Mouse (Mus musculus) liver, embryonic 11.5 days (tissue): ENCODE results near the gene Cd63. TPM values are rescaled to one million over a fixed set of nuclear protein-coding genes. Genes with fewer than 3 reads are reported as not detected.

Experiments used
- ATAC-seq: fragments of 200-750 bp; cut with Nextera tagmentation; replicated peaks from 2 replicates; pipeline ENCODE4 v1.8.0; 2017; ENCODE audit warnings: moderate number of reproducible peaks, mild to moderate bottlenecking, moderate TSS enrichment, moderate library complexity; ENCODE audit not compliant: low FRiP score
- DNase-seq: peaks from one replicate; pipeline ENCODE4 v3.0.0-alpha.2; 2017; ENCODE audit warnings: low spot score
- H3K27ac ChIP-seq: fragments of 300-500 bp; sonication (generic); 2 replicates; pipeline ENCODE4 v1.5.1; 2014; ENCODE audit warnings: mild to moderate bottlenecking, low read depth, low read length, control low read depth
- H3K27me3 ChIP-seq: fragments of 300-500 bp; sonication (generic); replicated peaks from 2 replicates; pipeline ENCODE4 v1.6.1; 2014; ENCODE audit warnings: low read length, mixed read lengths; ENCODE audit not compliant: control insufficient read depth, insufficient read depth
- H3K36me3 ChIP-seq: fragments of 300-500 bp; sonication (generic); 2 replicates; pipeline ENCODE4 v1.6.1; 2014; ENCODE audit warnings: mild to moderate bottlenecking, low read length, moderate library complexity, mixed read lengths; ENCODE audit not compliant: control insufficient read depth, insufficient read depth
- H3K4me1 ChIP-seq: fragments of 300-500 bp; sonication (generic); replicated peaks from 2 replicates; pipeline ENCODE4 v1.6.1; 2014; ENCODE audit warnings: low read length, mixed read lengths; ENCODE audit not compliant: control insufficient read depth, insufficient read depth
- H3K4me2 ChIP-seq: fragments of 300-500 bp; sonication (generic); 2 replicates; pipeline ENCODE4 v1.6.1; 2014; ENCODE audit warnings: mild to moderate bottlenecking, control low read depth, moderate library complexity
- H3K4me3 ChIP-seq: fragments of 300-500 bp; sonication (generic); 2 replicates; pipeline ENCODE4 v1.5.1; 2014; ENCODE audit warnings: low read depth, low read length, control low read depth
- H3K9ac ChIP-seq: fragments of 300-500 bp; sonication (generic); 2 replicates; pipeline ENCODE4 v1.6.1; 2014; ENCODE audit warnings: low read depth, low read length, control low read depth
- H3K9me3 ChIP-seq: fragments of 300-500 bp; sonication (generic); 2 replicates; pipeline ENCODE4 v1.6.1; 2016; ENCODE audit warnings: low read length, inconsistent platforms, mixed read lengths; ENCODE audit not compliant: control insufficient read depth
- WGBS: fragments of 180-500 bp; shearing (Covaris S2); extraction: QIAGEN DNeasy Blood & Tissue Kit; methylation state at CpG from one replicate; pipeline ENCODE4 v1.1.7; 2014; 5-methylcytosine and 5-hydroxymethylcytosine counted together
- polyA plus RNA-seq: library from polyadenylated mRNA; unstranded; fragments of >200 nt; fragmentation: Nextera tagmentation; extraction: Ambion mirVana; gene quantifications from 2 replicates; pipeline ENCODE4 v1.2.1, GENCODE M21; 2014

Cd63 gene
- polyA plus RNA-seq, 1 experiment from 2014 or later: 198 TPM

DNA sequence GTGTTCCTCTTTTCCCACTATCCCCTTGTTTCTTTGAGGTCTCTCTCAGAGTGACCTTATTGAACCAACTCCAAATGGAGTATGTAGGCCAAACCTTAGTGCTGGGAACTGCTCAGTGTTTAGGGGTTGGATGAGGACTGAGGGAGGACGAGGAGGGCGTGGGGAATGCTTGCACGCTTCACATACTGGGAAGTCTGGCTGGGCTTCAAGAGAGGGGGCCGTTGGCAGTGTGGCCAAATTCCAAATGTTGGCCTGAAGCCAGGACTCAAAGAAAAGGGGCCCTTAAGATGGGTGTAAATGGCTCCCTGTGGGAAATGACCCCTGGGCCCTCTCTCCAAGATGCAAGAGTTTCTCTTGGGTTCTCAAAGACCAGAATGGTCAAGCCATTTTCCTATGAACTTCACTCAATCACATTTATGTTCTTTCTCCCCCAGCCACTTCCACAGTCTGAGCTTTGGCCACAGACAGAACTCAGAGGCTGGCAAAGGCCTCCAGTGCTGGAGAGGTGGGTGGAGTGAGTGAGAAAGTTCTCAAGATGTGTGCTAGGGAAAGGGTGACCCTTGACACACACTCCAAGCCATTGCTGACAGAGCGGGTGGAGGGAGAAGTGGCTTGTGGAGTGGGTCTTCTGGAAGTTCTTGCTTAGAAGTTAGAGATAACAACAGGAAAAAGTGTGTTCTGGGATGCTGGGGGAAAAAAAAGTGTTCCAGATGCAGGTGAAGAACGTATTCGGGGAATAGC is 29.0 kb downstream of the Cd63 start:
- H3K9me3 ChIP-seq: no peaks in the 10 kb centered on the region
- H3K27ac ChIP-seq: no peak overlapping the region
- H3K9ac ChIP-seq: no peak overlapping the region
- DNase-seq (no peak), ATAC-seq (no peak)
- peaks cover 56% of the 10 kb centered on the region for H3K27me3 ChIP-seq
- no peaks in the 10 kb centered on the region for H3K4me1 ChIP-seq
- H3K4me2 ChIP-seq: no peak overlapping the region
- no peaks in the 10 kb centered on the region for H3K36me3 ChIP-seq
- whole genome bisulfite sequencing: 73% methylated on average over 7 of the region's 7 CpGs
- no peak overlapping the region for H3K4me3 ChIP-seq

- Histone ChIP-seq H3K9me3 (no peaks in the 10 kb centered on the region), H3K4me2 (no peak overlapping the region), H3K9ac (no peak overlapping the region), H3K27ac (no peak overlapping the region), H3K27me3 (peaks cover 72% of the 10 kb centered on the region), H3K36me3 (no peaks in the 10 kb centered on the region), H3K4me3 (no peak overlapping the region), H3K4me1 (no peaks in the 10 kb centered on the region)
- 53% methylated on average over 2 of the region's 2 CpGs for WGBS
- DNase-seq (no peak), ATAC-seq (no peak)
These were observed 30.7 kb downstream of the Cd63 start for GRCm38 (mm10) chr10:128931441-128931840.

DNA sequence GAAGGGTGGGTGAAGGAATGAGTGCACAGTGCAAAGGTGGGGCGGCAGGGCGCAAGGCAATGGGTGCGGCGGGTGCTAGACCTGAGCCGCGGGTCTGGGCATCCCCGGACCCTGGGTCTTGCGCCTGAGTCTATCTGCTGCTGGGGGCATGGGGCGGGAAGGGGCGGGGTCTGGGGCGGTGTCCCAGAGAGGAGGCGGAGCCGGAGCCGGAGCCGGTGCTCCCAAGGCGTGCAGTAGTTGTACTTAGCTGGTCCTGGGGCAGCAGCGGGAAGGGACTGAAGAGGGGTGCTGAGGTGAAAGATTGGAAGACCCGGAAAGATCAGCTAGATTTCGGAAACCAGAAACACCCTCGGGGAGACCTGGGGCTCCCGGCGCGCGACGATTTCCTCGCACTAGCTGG is 32.8 kb downstream of the Cd63 start, which contains the start of gene Itga7:
Gene Itga7 (plus strand): TSS at position 245 of the 400 bp plus-strand sequence.
- no peak within 1 kb of the TSS for H3K9ac ChIP-seq
- peak; percentile 60 for ATAC-seq
- no peaks in the 10 kb centered on the region for H3K4me1 ChIP-seq
- no peak for DNase-seq
- H3K4me3 ChIP-seq: peak within 1 kb of the TSS; percentile 37
- peak within 1 kb of the TSS; percentile 60 for H3K4me2 ChIP-seq
- no peaks in the 10 kb centered on the region for H3K9me3 ChIP-seq
- no peaks in the 10 kb centered on the region for H3K36me3 ChIP-seq
- H3K27ac ChIP-seq: no peak within 1 kb of the TSS
- H3K27me3 ChIP-seq: peaks cover 64% of the 10 kb centered on the region
- 1% methylated on average over 26 of the region's 26 CpGs for WGBS

DNA sequence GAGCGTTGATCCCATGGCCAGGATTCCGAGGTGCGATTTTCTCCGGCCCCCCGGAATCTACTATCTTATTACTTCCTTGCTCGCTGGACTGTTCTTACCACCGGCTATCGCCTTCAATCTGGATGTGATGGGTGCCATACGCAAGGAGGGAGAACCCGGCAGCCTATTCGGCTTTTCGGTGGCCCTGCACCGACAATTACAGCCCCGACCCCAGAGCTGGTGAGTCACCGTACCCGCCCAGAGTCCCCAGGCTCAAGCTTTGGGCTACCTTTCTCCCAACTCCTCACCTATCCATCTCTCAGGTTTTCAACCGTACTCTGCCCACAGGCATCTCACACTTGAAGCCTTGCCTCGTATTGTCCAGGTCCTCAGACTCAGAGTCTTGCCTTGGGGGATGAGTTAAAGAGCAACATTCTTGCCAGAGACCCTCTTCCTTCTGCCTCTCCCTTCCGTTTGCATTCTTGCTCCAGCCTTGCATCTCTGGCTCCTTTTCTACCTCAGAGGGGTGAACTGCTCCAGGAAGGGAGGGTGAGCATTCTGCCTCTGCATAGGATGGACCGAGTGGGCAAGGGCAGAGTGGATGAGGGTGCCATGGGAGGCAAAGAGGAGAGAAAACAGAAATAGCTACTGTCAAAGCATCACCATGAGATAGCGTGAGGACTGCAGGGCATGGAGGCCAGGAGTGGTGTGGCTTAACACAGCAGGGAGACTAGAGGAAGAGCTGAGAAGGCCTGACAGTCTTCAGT is 33.4 kb downstream of the Cd63 start:
- Histone ChIP-seq H3K4me2 (peak overlapping the region; percentile 60), H3K9me3 (no peaks in the 10 kb centered on the region), H3K4me1 (no peaks in the 10 kb centered on the region), H3K4me3 (peak overlapping the region; percentile 37), H3K9ac (no peak overlapping the region), H3K36me3 (no peaks in the 10 kb centered on the region), H3K27me3 (peaks cover 60% of the 10 kb centered on the region), H3K27ac (no peak overlapping the region)
- ATAC-seq (no peak), DNase-seq (no peak)
- WGBS: 6% methylated on average over 21 of the region's 21 CpGs

- no peak for DNase-seq
- no peak overlapping the region for H3K4me3 ChIP-seq
- 59% methylated on average over 7 of the region's 7 CpGs for WGBS
- peaks cover 52% of the 10 kb centered on the region for H3K27me3 ChIP-seq
- H3K9me3 ChIP-seq: no peaks in the 10 kb centered on the region
- no peaks in the 10 kb centered on the region for H3K4me1 ChIP-seq
- H3K27ac ChIP-seq: no peak overlapping the region
- H3K4me2 ChIP-seq: no peak overlapping the region
- no peak overlapping the region for H3K9ac ChIP-seq
- H3K36me3 ChIP-seq: no peaks in the 10 kb centered on the region
- no peak for ATAC-seq
These were observed 34.4 kb downstream of the Cd63 start for GRCm38 (mm10) chr10:128934997-128935787.

- DNase-seq: no peak
- Histone ChIP-seq H3K36me3 (no peaks in the 10 kb centered on the region), H3K9ac (no peak overlapping the region), H3K27me3 (peaks cover 52% of the 10 kb centered on the region), H3K9me3 (no peaks in the 10 kb centered on the region), H3K27ac (no peak overlapping the region), H3K4me1 (no peaks in the 10 kb centered on the region), H3K4me2 (no peak overlapping the region), H3K4me3 (no peak overlapping the region)
- 69% methylated on average over 8 of the region's 8 CpGs for WGBS
- no peak for ATAC-seq
These were observed 35.1 kb downstream of the Cd63 start for GRCm38 (mm10) chr10:128935826-128936440.

- Histone ChIP-seq H3K27me3 (peaks cover 37% of the 10 kb centered on the region), H3K27ac (no peak overlapping the region), H3K36me3 (no peaks in the 10 kb centered on the region), H3K4me3 (no peak overlapping the region), H3K4me2 (no peak overlapping the region), H3K9me3 (no peaks in the 10 kb centered on the region), H3K9ac (no peak overlapping the region), H3K4me1 (no peaks in the 10 kb centered on the region)
- WGBS: 66% methylated on average over 12 of the region's 12 CpGs
- ATAC-seq (no peak), DNase-seq (no peak)
These were observed 37.1 kb downstream of the Cd63 start for GRCm38 (mm10) chr10:128937756-128938390.

GRCm38 (mm10) chr10:128938457-128938856 is 37.7 kb downstream of the Cd63 start:
- Histone ChIP-seq H3K4me3 (no peak overlapping the region), H3K27me3 (peaks cover 34% of the 10 kb centered on the region), H3K9me3 (no peaks in the 10 kb centered on the region), H3K9ac (no peak overlapping the region), H3K4me2 (no peak overlapping the region), H3K36me3 (no peaks in the 10 kb centered on the region), H3K4me1 (no peaks in the 10 kb centered on the region), H3K27ac (no peak overlapping the region)
- WGBS: 82% methylated on average over 9 of the region's 9 CpGs
- DNase-seq (no peak), ATAC-seq (no peak)
